Mouse (Mus musculus): ENCODE data around the gene Flt3. TPM values are rescaled to one million over a fixed set of nuclear protein-coding genes. Genes with fewer than 3 reads are reported as not detected.

Flt3 gene
- polyA plus RNA-seq, 1 experiment: 24.8 TPM

DNA sequence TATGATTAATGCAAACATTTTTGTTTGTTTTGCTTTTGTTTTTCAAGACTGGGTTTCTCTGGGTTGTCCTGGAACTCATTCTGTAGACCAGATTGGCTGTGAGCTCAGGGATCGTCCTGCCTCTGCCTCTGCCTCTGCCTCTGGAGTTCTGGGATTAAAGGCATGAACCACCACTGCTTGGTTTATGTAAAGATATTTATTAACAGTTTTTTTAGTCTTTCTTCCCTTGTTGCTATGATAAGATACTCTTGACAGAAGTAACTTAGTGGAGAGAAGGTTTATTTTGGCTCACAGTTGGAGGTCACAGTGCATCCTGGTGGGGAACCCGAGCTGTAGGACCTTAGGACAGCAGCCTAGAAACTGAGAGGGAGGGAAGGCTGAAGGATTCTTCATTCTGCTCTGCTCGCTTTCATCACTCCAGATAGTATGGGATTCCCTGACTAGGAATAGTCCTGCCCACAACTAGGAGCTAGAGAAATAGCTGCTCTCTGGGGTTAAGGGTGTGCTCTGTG, 40.8 kb upstream of the Flt3 start:
- H3K4me3 ChIP-seq (replicated peaks; ENCODE audit: insufficient read depth, low read depth, low read length): no peak overlapping the region
- TF ChIP-seq POLR2A (IDR thresholded peaks at IDR 0.05; ENCODE audit: borderline replicate concordance, insufficient read depth, low read length) (no peak), CTCF (IDR thresholded peaks at IDR 0.05; ENCODE audit: borderline replicate concordance, insufficient read depth, low read depth, low read length) (no peak)
- H3K27ac ChIP-seq (ENCODE audit: insufficient read depth, low read length): no peak overlapping the region
- peaks cover 31% of the 10 kb centered on the region for H3K4me1 ChIP-seq (ENCODE audit: control insufficient read depth, insufficient read depth, low read length)
- WGBS: 49% methylated on average over 3 of the region's 3 CpGs
- peak in 1 of 2 experiments; percentile 6 for DNase-seq
- no peaks in the 10 kb centered on the region for H3K27me3 ChIP-seq (ENCODE audit: control insufficient read depth, insufficient read depth, low read length)

DNA sequence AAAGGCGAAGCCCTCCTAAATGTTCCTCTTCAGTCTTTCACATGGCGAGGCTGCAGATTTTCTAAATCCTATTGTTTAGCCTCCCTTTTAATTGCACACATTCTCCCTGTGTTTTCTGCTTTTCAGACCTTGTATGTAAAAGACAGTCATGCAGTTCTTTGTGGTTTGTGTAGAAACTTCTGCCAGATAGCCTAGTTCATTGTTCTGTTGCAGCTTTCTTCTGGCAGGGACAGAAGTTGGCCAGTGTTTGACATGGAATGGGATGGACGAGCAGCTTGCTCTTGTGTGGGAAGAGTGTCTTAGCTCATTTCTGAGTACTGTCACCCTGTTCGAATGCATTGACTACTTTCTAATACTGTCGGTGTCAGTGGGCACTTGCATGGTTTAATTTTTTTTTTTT, 36.2 kb upstream of the Flt3 start:
- H3K27ac ChIP-seq (ENCODE audit: insufficient read depth, low read length): peak overlapping the region; percentile 81
- 25% methylated on average over 5 of the region's 5 CpGs for WGBS
- TF ChIP-seq CTCF (IDR thresholded peaks at IDR 0.05; ENCODE audit: borderline replicate concordance, insufficient read depth, low read depth, low read length): no peak
- TF ChIP-seq POLR2A (IDR thresholded peaks at IDR 0.05; ENCODE audit: borderline replicate concordance, insufficient read depth, low read length): no peak
- no peak for DNase-seq
- H3K4me1 ChIP-seq (ENCODE audit: control insufficient read depth, insufficient read depth, low read length): peaks cover 34% of the 10 kb centered on the region
- H3K4me3 ChIP-seq (replicated peaks; ENCODE audit: insufficient read depth, low read depth, low read length): no peak overlapping the region
- H3K27me3 ChIP-seq (ENCODE audit: control insufficient read depth, insufficient read depth, low read length): no peaks in the 10 kb centered on the region

DNA sequence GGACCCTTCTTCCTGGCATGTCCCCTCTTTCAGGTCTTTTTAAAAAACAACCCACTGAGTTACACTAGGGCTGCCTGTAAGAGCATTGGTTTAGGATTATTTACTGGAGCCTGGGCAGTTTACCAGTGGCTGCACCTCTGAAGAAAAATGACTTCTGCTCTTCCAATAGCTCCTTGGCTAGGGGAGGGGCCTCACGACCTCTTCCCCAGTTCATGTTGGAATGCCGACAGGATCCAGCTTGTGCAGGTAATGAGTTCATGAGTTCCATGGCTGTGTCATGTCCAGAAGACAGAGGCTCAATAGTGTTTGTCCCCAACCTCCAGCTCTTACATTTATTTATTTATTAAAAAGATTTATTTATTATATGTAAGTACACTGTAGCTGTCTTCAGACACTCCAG, 35.5 kb upstream of the Flt3 start:
- peaks cover 34% of the 10 kb centered on the region for H3K4me1 ChIP-seq (ENCODE audit: control insufficient read depth, insufficient read depth, low read length)
- TF ChIP-seq POLR2A (IDR thresholded peaks at IDR 0.05; ENCODE audit: borderline replicate concordance, insufficient read depth, low read length) (no peak), CTCF (IDR thresholded peaks at IDR 0.05; ENCODE audit: borderline replicate concordance, insufficient read depth, low read depth, low read length) (no peak)
- peak overlapping the region; percentile 14 for H3K4me3 ChIP-seq (replicated peaks; ENCODE audit: insufficient read depth, low read depth, low read length)
- DNase-seq: no peak
- peak overlapping the region; percentile 83; the same call in 1 of the 2 replicates for H3K27ac ChIP-seq (ENCODE audit: insufficient read depth, low read length)
- WGBS: 7% methylated on average over 2 of the region's 2 CpGs
- H3K27me3 ChIP-seq (ENCODE audit: control insufficient read depth, insufficient read depth, low read length): no peaks in the 10 kb centered on the region

DNA sequence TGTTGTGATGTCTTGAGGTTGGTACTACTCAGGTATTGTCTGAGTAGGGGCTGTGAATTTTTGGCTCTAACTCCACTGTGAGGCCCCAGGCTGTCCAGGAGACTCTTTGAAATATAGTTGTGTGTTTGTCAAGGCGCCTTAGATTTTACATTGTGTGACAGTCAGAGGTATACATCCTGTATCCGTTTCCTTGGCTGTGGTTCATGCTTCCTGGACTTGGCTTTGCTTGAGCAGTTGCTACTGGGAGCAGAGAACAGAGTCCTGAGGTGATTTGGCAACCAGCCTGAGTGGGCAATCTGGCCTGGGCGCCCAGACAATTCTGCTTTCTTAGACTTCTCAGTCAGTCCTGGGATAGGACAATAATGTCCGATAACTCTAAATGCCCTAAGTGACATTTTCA, 34.9 kb upstream of the Flt3 start:
- peak; percentile 15; the same call in 1 of the 2 replicates for TF ChIP-seq POLR2A (IDR thresholded peaks at IDR 0.05; ENCODE audit: borderline replicate concordance, insufficient read depth, low read length)
- TF ChIP-seq CTCF (IDR thresholded peaks at IDR 0.05; ENCODE audit: borderline replicate concordance, insufficient read depth, low read depth, low read length): no peak
- peak overlapping the region; percentile 91 for H3K27ac ChIP-seq (ENCODE audit: insufficient read depth, low read length)
- H3K4me3 ChIP-seq (replicated peaks; ENCODE audit: insufficient read depth, low read depth, low read length): peak overlapping the region; percentile 48
- DNase-seq: peak; percentile 94 to 97
- 0% methylated on average over 4 of the region's 4 CpGs for WGBS
- H3K27me3 ChIP-seq (ENCODE audit: control insufficient read depth, insufficient read depth, low read length): no peaks in the 10 kb centered on the region
- H3K4me1 ChIP-seq (ENCODE audit: control insufficient read depth, insufficient read depth, low read length): peaks cover 33% of the 10 kb centered on the region

DNA sequence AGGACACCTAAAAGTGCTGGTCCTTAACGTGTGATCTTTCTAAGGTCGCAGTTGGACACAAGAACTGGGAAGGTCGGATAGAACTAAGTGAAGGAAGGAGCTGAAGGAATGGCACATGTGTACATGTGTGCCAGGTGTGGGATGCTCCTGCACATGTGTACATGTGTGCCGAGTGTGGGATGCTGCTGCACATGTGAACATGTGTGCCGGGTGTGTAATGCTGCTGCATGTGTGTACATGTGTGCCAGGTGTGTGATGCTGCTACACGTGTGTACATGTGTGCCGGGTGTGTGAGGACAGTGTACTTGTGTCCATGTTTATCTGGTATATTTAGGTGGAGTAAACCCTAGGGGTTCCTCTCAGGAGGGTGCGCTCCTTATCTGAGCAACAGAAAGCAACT, 32.6 kb upstream of the Flt3 start:
- WGBS: 23% methylated on average over 8 of the region's 8 CpGs
- TF ChIP-seq CTCF (IDR thresholded peaks at IDR 0.05; ENCODE audit: borderline replicate concordance, insufficient read depth, low read depth, low read length) (no peak), POLR2A (IDR thresholded peaks at IDR 0.05; ENCODE audit: borderline replicate concordance, insufficient read depth, low read length) (no peak)
- peak overlapping the region; percentile 93 for H3K4me3 ChIP-seq (replicated peaks; ENCODE audit: insufficient read depth, low read depth, low read length)
- H3K27me3 ChIP-seq (ENCODE audit: control insufficient read depth, insufficient read depth, low read length): no peaks in the 10 kb centered on the region
- DNase-seq: no peak
- peaks cover 21% of the 10 kb centered on the region for H3K4me1 ChIP-seq (ENCODE audit: control insufficient read depth, insufficient read depth, low read length)
- peak overlapping the region; percentile 39; the same call in 1 of the 2 replicates for H3K27ac ChIP-seq (ENCODE audit: insufficient read depth, low read length)

DNA sequence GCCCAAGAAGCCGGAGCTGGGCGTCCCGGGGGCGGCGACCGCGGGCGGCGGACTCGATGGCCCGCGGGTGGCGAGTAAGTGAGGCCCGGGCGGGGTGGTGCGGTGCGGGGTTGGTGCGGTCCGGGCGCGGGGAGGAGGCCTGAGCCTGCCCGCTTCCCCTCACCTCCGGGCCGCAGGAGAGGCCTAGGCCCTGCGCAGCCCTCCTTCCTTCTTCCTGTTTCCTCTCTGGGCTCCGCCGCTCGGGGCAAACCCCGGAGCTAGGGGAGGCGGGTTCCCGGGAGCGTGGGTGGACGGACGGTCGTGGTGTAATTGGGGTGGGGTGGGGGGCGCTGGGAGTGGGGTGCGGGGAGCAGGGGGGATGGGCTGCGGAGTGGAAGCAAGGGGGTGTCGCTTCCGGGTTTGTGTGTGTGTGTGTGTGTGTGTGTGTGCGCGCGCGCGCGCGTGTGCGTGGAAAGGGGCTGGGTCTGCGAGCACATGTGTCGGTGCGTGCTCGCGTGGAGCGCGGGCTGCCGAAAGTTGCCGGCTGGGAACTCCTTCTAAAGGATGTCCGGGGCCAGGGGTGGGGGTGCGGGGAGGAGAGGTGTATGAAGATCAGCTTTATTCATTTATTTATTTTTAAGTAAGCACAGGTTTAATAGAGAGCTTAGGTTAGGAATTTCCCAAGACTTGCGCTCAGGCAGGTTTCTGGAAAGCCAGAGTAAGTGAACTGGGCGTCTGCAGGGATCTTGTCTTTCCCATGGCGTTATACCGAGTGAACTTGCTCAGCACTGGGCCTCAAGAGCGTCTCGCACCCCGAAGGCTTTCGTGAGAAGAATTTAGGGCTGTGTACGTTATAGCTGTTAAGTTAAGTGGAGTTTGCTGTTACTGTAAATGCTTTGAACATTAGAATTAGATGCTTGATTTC, 30.9 kb upstream of the Flt3 start:
- TF ChIP-seq CTCF (IDR thresholded peaks at IDR 0.05; ENCODE audit: borderline replicate concordance, insufficient read depth, low read depth, low read length): no peak
- TF ChIP-seq POLR2A (IDR thresholded peaks at IDR 0.05; ENCODE audit: borderline replicate concordance, insufficient read depth, low read length): no peak
- Histone ChIP-seq H3K27me3 (ENCODE audit: control insufficient read depth, insufficient read depth, low read length) (no peaks in the 10 kb centered on the region), H3K4me1 (ENCODE audit: control insufficient read depth, insufficient read depth, low read length) (peaks cover 23% of the 10 kb centered on the region), H3K4me3 (replicated peaks; ENCODE audit: insufficient read depth, low read depth, low read length) (peak overlapping the region; percentile 98), H3K27ac (ENCODE audit: insufficient read depth, low read length) (peak overlapping the region; percentile 96)
- peak; percentile 75 to 78 for DNase-seq
- 1% methylated on average over 53 of the region's 68 CpGs for WGBS

DNA sequence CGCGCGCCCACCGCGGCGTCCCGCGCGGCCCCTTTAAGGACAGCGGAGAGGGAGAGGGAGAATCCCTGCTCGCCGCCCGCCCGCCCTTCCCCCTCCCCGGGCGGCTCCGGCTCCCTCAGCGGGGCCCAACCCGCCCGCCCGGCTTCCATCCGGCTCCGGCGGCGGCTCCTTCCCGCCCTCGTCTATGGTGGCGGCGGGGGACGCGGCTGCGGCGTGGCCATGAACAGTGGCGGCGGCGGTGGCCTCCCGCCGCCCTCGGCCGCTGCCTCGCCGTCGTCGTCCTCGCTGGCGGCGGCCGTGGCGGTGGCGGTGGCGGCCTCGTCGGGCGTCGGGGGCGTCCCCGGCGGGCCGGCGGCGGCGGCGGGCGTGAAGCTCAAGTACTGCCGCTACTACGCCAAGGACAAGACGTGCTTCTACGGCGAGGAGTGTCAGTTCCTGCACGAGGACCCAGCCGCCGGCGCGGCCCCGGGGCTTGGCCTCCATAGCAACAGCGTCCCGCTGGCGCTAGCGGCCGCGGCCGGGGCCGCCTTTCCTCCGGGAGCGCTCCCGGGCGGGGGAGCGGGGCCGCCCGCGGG, 30.2 kb upstream of the Flt3 start:
- Histone ChIP-seq H3K4me1 (ENCODE audit: control insufficient read depth, insufficient read depth, low read length) (peaks cover 28% of the 10 kb centered on the region), H3K4me3 (replicated peaks; ENCODE audit: insufficient read depth, low read depth, low read length) (peak overlapping the region; percentile 98), H3K27ac (ENCODE audit: insufficient read depth, low read length) (peak overlapping the region; percentile 100), H3K27me3 (ENCODE audit: control insufficient read depth, insufficient read depth, low read length) (no peaks in the 10 kb centered on the region)
- WGBS: under 1% methylated on average over 72 of the region's 91 CpGs
- TF ChIP-seq CTCF (IDR thresholded peaks at IDR 0.05; ENCODE audit: borderline replicate concordance, insufficient read depth, low read depth, low read length): no peak
- TF ChIP-seq POLR2A (IDR thresholded peaks at IDR 0.05; ENCODE audit: borderline replicate concordance, insufficient read depth, low read length): no peak
- DNase-seq: no peak

All from cerebellum, adult 2 months (tissue).